Mouse (Mus musculus): Measurements from ENCODE around the gene Gpatch4. TPM values are rescaled to one million over a fixed set of nuclear protein-coding genes. Genes with fewer than 3 reads are reported as not detected.

The Gpatch4 gene
- polyA plus RNA-seq, 1 experiment from 2014 or later, result 40.6 TPM

DNA sequence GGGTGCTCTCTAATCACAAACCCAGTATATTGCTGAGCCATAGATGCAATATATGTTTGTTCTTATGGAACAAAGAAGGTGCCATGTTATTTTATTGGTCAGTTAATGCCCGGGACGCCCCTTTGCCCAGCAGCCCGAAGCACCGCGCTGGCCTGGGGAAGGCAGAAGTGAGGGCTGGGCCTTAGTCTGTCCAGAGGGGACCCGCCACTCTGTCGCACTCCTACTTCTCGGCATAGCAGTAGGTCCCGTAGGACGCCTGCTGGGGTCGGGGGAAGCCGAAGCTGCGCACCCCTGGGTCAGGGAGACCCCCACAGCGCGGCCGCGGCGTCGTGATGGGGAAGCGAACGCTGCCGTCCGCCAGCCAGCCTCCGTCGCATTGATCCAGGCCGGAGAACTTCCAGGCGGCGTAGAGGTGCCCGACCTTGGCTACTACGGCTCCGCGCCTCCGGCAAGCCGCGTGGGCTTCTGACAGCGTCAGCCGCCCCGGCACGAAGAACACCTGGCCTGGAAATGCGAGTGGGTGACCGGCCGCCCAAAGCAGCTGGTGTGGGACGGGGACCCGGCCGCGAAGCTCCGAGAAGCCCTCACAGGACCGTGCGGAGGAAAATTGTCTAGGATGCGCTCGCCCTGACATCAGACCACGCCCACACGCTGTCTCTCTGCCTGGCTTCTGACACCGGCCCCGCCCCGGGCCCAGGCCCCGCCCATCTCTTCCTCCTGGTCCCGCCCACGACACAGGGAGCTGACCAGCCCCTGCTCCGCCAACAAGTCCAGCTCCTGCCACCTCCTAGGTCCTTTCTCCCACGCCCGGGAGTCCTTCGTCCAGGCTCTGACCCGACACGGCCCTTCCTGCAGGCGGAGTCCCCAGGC lies 20.4 kb upstream of the Gpatch4 start:
- no peaks in the 10 kb centered on the region for H3K9me3 ChIP-seq (ENCODE audit: low read depth, low read length)
- no peak overlapping the region for H3K27ac ChIP-seq (ENCODE audit: low read depth)
- DNase-seq (peak; percentile 95), ATAC-seq (ENCODE audit: insufficient read depth) (peak; percentile 92)
- H3K36me3 ChIP-seq (ENCODE audit: insufficient read depth), result no peaks in the 10 kb centered on the region
- H3K4me1 ChIP-seq (ENCODE audit: insufficient read depth), result no peaks in the 10 kb centered on the region; the same call in 1 of the 2 replicates
- peak overlapping the region; percentile 16; the same call in 1 of the 2 replicates for H3K9ac ChIP-seq
- peak overlapping the region; percentile 96 for H3K4me2 ChIP-seq
- 1% methylated on average over 65 of the region's 66 CpGs for WGBS
- peak overlapping the region; percentile 51 for H3K4me3 ChIP-seq (ENCODE audit: low read depth, low read length)
- peaks cover 62% of the 10 kb centered on the region for H3K27me3 ChIP-seq (ENCODE audit: insufficient read depth, low read length)
- TF ChIP-seq CTCF (IDR thresholded peaks at IDR 0.05; ENCODE audit: low read depth), result no peak

DNA sequence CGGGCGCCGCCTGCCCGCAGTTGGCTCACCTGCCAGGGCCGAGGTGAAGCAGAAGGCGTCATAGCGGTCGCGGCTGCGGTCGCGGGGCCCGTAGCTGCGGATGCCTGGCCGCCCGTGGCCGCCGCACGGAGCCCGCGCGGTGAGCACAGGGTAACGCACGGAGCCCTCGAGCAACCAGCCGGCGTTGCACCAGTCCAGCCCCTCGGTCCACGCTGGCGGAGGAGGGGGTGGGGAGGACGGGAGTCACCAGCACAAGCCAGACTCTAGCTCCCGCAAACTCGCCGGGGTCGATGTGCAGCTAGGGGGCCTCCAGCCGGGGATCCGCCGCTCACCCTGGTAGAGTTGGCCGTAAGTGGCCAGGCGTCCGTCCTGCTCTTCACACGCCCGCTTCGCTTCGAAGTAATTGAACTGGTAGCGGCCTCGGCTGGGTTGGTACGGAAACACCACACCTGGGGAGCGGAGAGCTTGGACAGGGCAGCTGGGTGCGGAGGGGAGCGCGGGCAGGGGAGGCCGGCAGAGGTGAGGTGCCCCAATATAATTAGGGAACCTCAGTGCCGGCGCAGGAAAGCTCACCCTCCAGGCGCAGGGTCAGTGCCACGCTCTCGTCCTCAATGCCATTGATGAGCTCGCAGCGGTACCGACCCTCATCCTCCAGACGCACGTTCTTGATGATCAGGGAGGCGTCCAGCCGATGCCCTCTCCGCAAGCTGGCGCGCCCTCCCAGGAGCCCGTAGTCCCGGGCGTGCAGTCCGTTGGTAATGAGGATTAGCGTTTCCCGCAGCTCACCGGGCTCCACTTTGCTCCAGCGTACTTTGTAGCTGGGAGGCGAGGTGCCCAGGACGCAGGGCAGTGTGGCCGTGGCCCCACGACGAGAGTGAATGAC lies 19.5 kb upstream of the Gpatch4 start:
- Histone ChIP-seq H3K27me3 (ENCODE audit: insufficient read depth, low read length) (peaks cover 62% of the 10 kb centered on the region), H3K9ac (peak overlapping the region; percentile 16; the same call in 1 of the 2 replicates), H3K36me3 (ENCODE audit: insufficient read depth) (no peaks in the 10 kb centered on the region), H3K4me2 (peak overlapping the region; percentile 96), H3K27ac (ENCODE audit: low read depth) (no peak overlapping the region), H3K4me1 (ENCODE audit: insufficient read depth) (no peaks in the 10 kb centered on the region; the same call in 1 of the 2 replicates), H3K9me3 (ENCODE audit: low read depth, low read length) (peaks cover 4% of the 10 kb centered on the region; the same call in 1 of the 2 replicates), H3K4me3 (ENCODE audit: low read depth, low read length) (peak overlapping the region; percentile 51)
- DNase-seq (peak; percentile 34), ATAC-seq (ENCODE audit: insufficient read depth) (peak; percentile 77)
- TF ChIP-seq CTCF (IDR thresholded peaks at IDR 0.05; ENCODE audit: low read depth), result no peak
- under 1% methylated on average over 78 of the region's 81 CpGs for WGBS

DNA sequence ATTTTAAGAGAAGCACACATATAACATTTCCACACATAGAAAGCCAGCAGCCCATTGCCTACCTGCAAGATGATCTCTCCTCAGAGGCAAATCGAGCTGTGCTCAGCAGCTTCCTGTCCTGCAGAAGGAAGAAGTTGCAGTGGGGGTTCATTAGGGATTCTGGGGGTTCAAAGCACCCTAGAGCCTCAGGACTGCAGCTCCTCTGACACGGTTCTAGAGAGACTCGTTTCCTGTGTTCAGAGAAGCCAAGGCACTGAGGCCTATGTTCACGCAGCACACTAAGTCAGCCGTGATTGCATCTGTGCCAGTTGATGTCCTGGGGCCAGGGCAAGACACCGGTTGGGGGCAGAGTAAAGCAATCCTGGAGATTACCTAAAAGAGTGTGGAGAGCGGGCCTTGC lies 16.1 kb upstream of the Gpatch4 start:
- 54% methylated on average over 7 of the region's 7 CpGs for WGBS
- no peak for TF ChIP-seq CTCF (IDR thresholded peaks at IDR 0.05; ENCODE audit: low read depth)
- peaks cover 5% of the 10 kb centered on the region; the same call in 1 of the 2 replicates for H3K9me3 ChIP-seq (ENCODE audit: low read depth, low read length)
- no peak overlapping the region for H3K27ac ChIP-seq (ENCODE audit: low read depth)
- H3K36me3 ChIP-seq (ENCODE audit: insufficient read depth), result no peaks in the 10 kb centered on the region
- H3K27me3 ChIP-seq (ENCODE audit: insufficient read depth, low read length), result peaks cover 43% of the 10 kb centered on the region
- ATAC-seq (ENCODE audit: insufficient read depth) (no peak), DNase-seq (no peak)
- no peak overlapping the region for H3K9ac ChIP-seq
- no peak overlapping the region for H3K4me3 ChIP-seq (ENCODE audit: low read depth, low read length)
- no peak overlapping the region for H3K4me2 ChIP-seq
- H3K4me1 ChIP-seq (ENCODE audit: insufficient read depth), result peaks cover 3% of the 10 kb centered on the region; the same call in 1 of the 2 replicates

DNA sequence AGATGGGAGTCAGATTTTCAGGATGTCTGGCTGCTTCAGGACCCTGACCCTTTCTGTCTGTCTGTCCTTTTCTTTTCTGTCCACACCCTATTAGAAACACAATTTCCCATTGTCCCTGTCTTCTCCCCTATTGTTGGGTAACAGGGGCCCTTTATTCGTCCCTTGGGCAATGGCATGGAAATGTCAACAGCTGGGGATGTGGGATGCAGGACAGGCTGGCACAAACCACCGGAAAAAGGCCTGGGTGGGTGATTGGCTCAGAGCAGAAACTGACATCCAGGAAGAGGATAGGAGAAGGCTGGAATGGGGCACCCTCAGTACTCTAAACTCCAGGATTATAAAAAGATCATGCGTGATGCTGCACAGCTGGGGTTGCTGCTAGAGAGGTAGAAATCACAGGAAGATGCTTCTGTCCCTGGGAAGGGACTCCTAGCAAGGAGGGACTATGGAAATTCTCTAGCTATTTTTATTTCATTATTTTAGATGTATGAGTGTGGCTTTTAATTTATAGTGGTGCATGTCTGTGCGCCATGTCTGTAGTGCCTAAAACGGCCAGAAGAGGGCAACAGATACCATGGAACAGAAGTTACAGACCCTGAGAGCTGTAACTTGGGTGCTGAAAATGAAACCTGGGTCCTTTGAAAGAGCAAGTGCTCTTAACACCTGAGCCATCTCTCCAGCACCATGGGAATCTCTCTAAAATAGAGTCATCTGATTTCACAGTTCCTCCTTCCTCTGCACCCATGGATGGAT lies 15.3 kb upstream of the Gpatch4 start, which contains the start of gene Hapln2:
Gene Hapln2 (minus strand): TSS at position 150 of the 753 bp plus-strand sequence.
- Histone ChIP-seq H3K27ac (ENCODE audit: low read depth) (no peak within 1 kb of the TSS), H3K36me3 (ENCODE audit: insufficient read depth) (no peaks in the 10 kb centered on the region), H3K4me2 (no peak within 1 kb of the TSS), H3K4me1 (ENCODE audit: insufficient read depth) (peaks cover 3% of the 10 kb centered on the region; the same call in 1 of the 2 replicates), H3K9me3 (ENCODE audit: low read depth, low read length) (peaks cover 5% of the 10 kb centered on the region; the same call in 1 of the 2 replicates), H3K4me3 (ENCODE audit: low read depth, low read length) (no peak within 1 kb of the TSS), H3K27me3 (ENCODE audit: insufficient read depth, low read length) (peaks cover 39% of the 10 kb centered on the region), H3K9ac (no peak within 1 kb of the TSS)
- TF ChIP-seq CTCF (IDR thresholded peaks at IDR 0.05; ENCODE audit: low read depth), result peak; percentile 49; the same call in 1 of the 2 replicates
- 47% methylated on average over 5 of the region's 5 CpGs for WGBS
- DNase-seq (peak; percentile 24), ATAC-seq (ENCODE audit: insufficient read depth) (no peak)

DNA sequence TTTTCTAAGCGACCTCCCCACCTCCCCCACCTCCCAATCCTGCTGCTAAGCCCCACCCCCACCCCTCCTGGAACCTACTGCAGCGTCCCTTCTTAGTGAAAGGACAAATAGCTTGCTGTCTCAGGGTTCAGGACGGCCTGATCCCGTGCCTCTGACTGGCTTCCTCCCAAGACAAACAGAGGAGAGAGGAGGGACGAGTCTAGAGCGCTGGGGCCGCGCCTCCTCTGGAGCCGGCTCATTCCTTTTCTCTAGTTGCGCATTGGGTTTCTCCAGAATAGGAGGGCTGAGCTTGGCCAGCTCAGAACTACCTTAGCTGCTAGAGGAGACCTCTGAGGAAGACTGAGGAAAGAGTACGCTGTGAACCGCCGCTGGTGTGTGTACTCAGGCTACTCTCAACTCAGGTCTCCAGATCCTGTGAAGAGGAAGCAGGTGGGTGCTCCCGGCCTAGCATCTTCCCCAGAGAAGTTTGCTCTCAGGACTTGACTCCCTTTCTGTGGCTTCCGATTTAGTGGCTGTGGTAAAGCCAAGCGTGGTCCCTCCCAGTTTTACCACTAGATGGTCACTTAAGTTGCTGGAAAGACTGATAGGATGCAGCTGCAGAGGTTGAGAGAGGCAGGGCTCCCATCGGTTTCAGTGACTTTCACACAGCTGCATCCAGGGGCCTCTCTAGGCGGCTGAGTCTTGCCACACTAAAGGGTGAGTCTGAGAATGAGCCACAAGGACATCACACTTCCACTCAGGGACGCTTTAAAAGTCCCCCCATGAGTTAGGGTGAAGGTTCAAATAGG lies 12.1 kb upstream of the Gpatch4 start:
- no peak for TF ChIP-seq CTCF (IDR thresholded peaks at IDR 0.05; ENCODE audit: low read depth)
- peak; percentile 77 for ATAC-seq (ENCODE audit: insufficient read depth)
- peaks cover 5% of the 10 kb centered on the region; the same call in 1 of the 2 replicates for H3K9me3 ChIP-seq (ENCODE audit: low read depth, low read length)
- WGBS, result 11% methylated on average over 19 of the region's 19 CpGs
- peak; percentile 59 for DNase-seq
- 0 out of 2 replicates have a peak, but pooled peaks cover 3% of the 10 kb centered on the region for H3K4me1 ChIP-seq (ENCODE audit: insufficient read depth)
- no peaks in the 10 kb centered on the region for H3K36me3 ChIP-seq (ENCODE audit: insufficient read depth)
- H3K27me3 ChIP-seq (ENCODE audit: insufficient read depth, low read length), result peaks cover 8% of the 10 kb centered on the region
- no peak overlapping the region for H3K9ac ChIP-seq
- no peak overlapping the region for H3K4me3 ChIP-seq (ENCODE audit: low read depth, low read length)
- no peak overlapping the region for H3K4me2 ChIP-seq
- no peak overlapping the region for H3K27ac ChIP-seq (ENCODE audit: low read depth)
